ENCODE assay signal across 9 mouse cellular contexts in genomic region chr12:86831591-86832550, GRCm38 (mm10). TPM values are rescaled to one million over a fixed set of nuclear protein-coding genes. Genes with fewer than 3 reads are reported as not detected.
DNase-seq lines count a peak whose midpoint lies in the region; ATAC-seq and TF ChIP-seq lines count a peak whose summit lies in the region.
"Had no signal": no experiment of that assay in that cellular context is flagged by ENCODE, and none has a peak within 500 bp of the region (broad histone marks: within the 10 kb centered on the region; RNA-seq: fewer than 3 reads in every experiment).

No protein-coding gene starts in this region.

- H3K27ac ChIP-seq in cerebellum, adult 2 months (ENCODE audit: insufficient read depth, low read length), result no peak overlapping the region
- peak overlapping the region; percentile 71 for H3K27ac ChIP-seq in hindbrain, embryonic 15.5 days (replicated peaks)
- H3K27ac ChIP-seq in limb, embryonic 14.5 days (replicated peaks; ENCODE audit: low read depth, low read length), result no peak overlapping the region
- H3K27ac ChIP-seq in midbrain, embryonic 11.5 days (ENCODE audit: low read depth, low read length), result peak overlapping the region; percentile 41; the same call in 1 of the 2 replicates
- H3K27ac ChIP-seq in stomach, embryonic 16.5 days (ENCODE audit: low read length), result peak overlapping the region; percentile 88

- no peak overlapping the region for H3K4me3 ChIP-seq in cerebellum, adult 2 months (replicated peaks; ENCODE audit: insufficient read depth, low read depth, low read length)
- no peak overlapping the region for H3K4me3 ChIP-seq in hindbrain, embryonic 15.5 days
- H3K4me3 ChIP-seq in limb, embryonic 14.5 days (replicated peaks; ENCODE audit: low read length), result no peak overlapping the region
- H3K4me3 ChIP-seq in midbrain, embryonic 11.5 days (ENCODE audit: low read depth, low read length), result no peak overlapping the region
- H3K4me3 ChIP-seq in stomach, embryonic 16.5 days (replicated peaks; ENCODE audit: low read length), result no peak overlapping the region

- no peaks in the 10 kb centered on the region for H3K36me3 ChIP-seq in hindbrain, embryonic 15.5 days
- H3K36me3 ChIP-seq in limb, embryonic 14.5 days (ENCODE audit: control insufficient read depth, insufficient read depth, low read length), result no peaks in the 10 kb centered on the region
- H3K36me3 ChIP-seq in midbrain, embryonic 11.5 days (ENCODE audit: control insufficient read depth, insufficient read depth, low read length), result no peaks in the 10 kb centered on the region
- H3K36me3 ChIP-seq in stomach, embryonic 16.5 days (ENCODE audit: control insufficient read depth, insufficient read depth, low read length), result no peaks in the 10 kb centered on the region

- DNase-seq in layer of hippocampus, adult 9-11 months, result peak; percentile 74
- DNase-seq in layer of hippocampus, postnatal 14 days (ENCODE audit: low spot score in 2 of 2), result no peak
- DNase-seq in cerebellum, adult 2 months, result peak; percentile 54 to 56
- DNase-seq in forelimb bud, embryonic 11.5 days (ENCODE audit: low read depth, low spot score), result peak; percentile 59
- peak; percentile 58 for DNase-seq in limb, embryonic 14.5 days (ENCODE audit: low spot score)
- peak; percentile 94 for DNase-seq in midbrain, embryonic 11.5 days (ENCODE audit: low spot score, missing footprints)

- H3K4me1 ChIP-seq in cerebellum, adult 2 months (ENCODE audit: control insufficient read depth, insufficient read depth, low read length), result peaks cover 19% of the 10 kb centered on the region
- H3K4me1 ChIP-seq in hindbrain, embryonic 15.5 days (replicated peaks), result peaks cover 47% of the 10 kb centered on the region
- H3K4me1 ChIP-seq in limb, embryonic 14.5 days (ENCODE audit: control insufficient read depth, insufficient read depth, low read length), result peaks cover 34% of the 10 kb centered on the region
- H3K4me1 ChIP-seq in midbrain, embryonic 11.5 days (ENCODE audit: control insufficient read depth, insufficient read depth, low read length), result peaks cover 27% of the 10 kb centered on the region
- peaks cover 43% of the 10 kb centered on the region for H3K4me1 ChIP-seq in stomach, embryonic 16.5 days (ENCODE audit: control insufficient read depth, insufficient read depth, low read length)

- H3K9me3 ChIP-seq in hindbrain, embryonic 15.5 days, result no peaks in the 10 kb centered on the region
- no peaks in the 10 kb centered on the region for H3K9me3 ChIP-seq in limb, embryonic 14.5 days (ENCODE audit: control insufficient read depth, low read length)
- H3K9me3 ChIP-seq in midbrain, embryonic 11.5 days (ENCODE audit: control insufficient read depth, low read length), result no peaks in the 10 kb centered on the region
- H3K9me3 ChIP-seq in stomach, embryonic 16.5 days (replicated peaks; ENCODE audit: control insufficient read depth, low read length), result no peaks in the 10 kb centered on the region

- no peak for TF ChIP-seq POLR2A in cerebellum, adult 2 months (IDR thresholded peaks at IDR 0.05; ENCODE audit: borderline replicate concordance, insufficient read depth, low read length)
- TF ChIP-seq POLR2A in limb, embryonic 14.5 days (IDR thresholded peaks at IDR 0.05; ENCODE audit: borderline replicate concordance, extremely low read depth, insufficient read depth, insufficient read length), result no peak

- no peak for TF ChIP-seq CTCF in cerebellum, adult 2 months (IDR thresholded peaks at IDR 0.05; ENCODE audit: borderline replicate concordance, insufficient read depth, low read depth, low read length)

- ATAC-seq in hindbrain, embryonic 15.5 days (ENCODE audit: low FRiP score, low read depth), result peak; percentile 75
- ATAC-seq in limb, embryonic 14.5 days (ENCODE audit: low FRiP score, low read depth), result 0 out of 2 replicates have a peak, but pooled peaks have one; percentile 24
- ATAC-seq in midbrain, embryonic 11.5 days (ENCODE audit: low FRiP score), result peak; percentile 68
- 0 out of 2 replicates have a peak, but pooled peaks have one; percentile 5 for ATAC-seq in stomach, embryonic 16.5 days (ENCODE audit: insufficient read depth, low FRiP score)
- ATAC-seq: Patski had no signal

- WGBS in cerebellum, adult 2 months, result 34% methylated on average over 32 of the region's 32 CpGs
- WGBS in hindbrain, embryonic 15.5 days, result 19% methylated on average over 32 of the region's 32 CpGs
- 27% methylated on average over 32 of the region's 32 CpGs for WGBS in limb, embryonic 14.5 days
- WGBS in midbrain, embryonic 11.5 days, result 30% methylated on average over 32 of the region's 32 CpGs
- 29% methylated on average over 32 of the region's 32 CpGs for WGBS in stomach, embryonic 16.5 days

- H3K27me3 ChIP-seq in cerebellum, adult 2 months (ENCODE audit: control insufficient read depth, insufficient read depth, low read length), result no peaks in the 10 kb centered on the region
- H3K27me3 ChIP-seq in hindbrain, embryonic 15.5 days, result no peaks in the 10 kb centered on the region
- H3K27me3 ChIP-seq in limb, embryonic 14.5 days (ENCODE audit: control insufficient read depth, insufficient read depth, low read length), result no peaks in the 10 kb centered on the region
- H3K27me3 ChIP-seq in midbrain, embryonic 11.5 days (ENCODE audit: control insufficient read depth, insufficient read depth, low read length), result no peaks in the 10 kb centered on the region; the same call in 1 of the 2 replicates
- no peaks in the 10 kb centered on the region for H3K27me3 ChIP-seq in stomach, embryonic 16.5 days (ENCODE audit: control insufficient read depth, insufficient read depth, low read length)
- H3K27me3 ChIP-seq: Patski had no signal

- peak overlapping the region; percentile 46 for H3K4me2 ChIP-seq in hindbrain, embryonic 15.5 days
- H3K4me2 ChIP-seq in limb, embryonic 14.5 days (replicated peaks; ENCODE audit: low read depth, low read length, severe bottlenecking), result peak overlapping the region; percentile 34
- peak overlapping the region; percentile 42 for H3K4me2 ChIP-seq in midbrain, embryonic 11.5 days
- peak overlapping the region; percentile 49 for H3K4me2 ChIP-seq in stomach, embryonic 16.5 days (ENCODE audit: low read depth, low read length)

- H3K9ac ChIP-seq in hindbrain, embryonic 15.5 days, result peak overlapping the region; percentile 8; the same call in 1 of the 2 replicates
- H3K9ac ChIP-seq in limb, embryonic 14.5 days (ENCODE audit: low read depth, low read length, severe bottlenecking), result peak overlapping the region; percentile 45
- peak overlapping the region; percentile 56 for H3K9ac ChIP-seq in midbrain, embryonic 11.5 days (ENCODE audit: low read length)
- peak overlapping the region; percentile 70 for H3K9ac ChIP-seq in stomach, embryonic 16.5 days (ENCODE audit: low read length)

RNA-seq across cellular contexts. Expression of gene Irf2bpl, which starts 52.7 kb away (rescaled TPM):
- 10 to 100 TPM; 64.9 to 65.1 TPM for total RNA-seq in layer of hippocampus, postnatal 14 days (2021)
- 48.6 and 53.9 TPM in 2 replicates for polyA plus RNA-seq in cerebellum, adult 2 months (2012; rRNA removed)
- polyA plus RNA-seq in hindbrain, embryonic 15.5 days (2015; fragmentation: Nextera tagmentation; extraction: Ambion mirVana), result 72.9 and 87.3 TPM in 2 replicates
- 37.1 and 50.8 TPM in 2 replicates for polyA plus RNA-seq in limb, embryonic 14.5 days (2012; rRNA removed)
- polyA plus RNA-seq in limb, embryonic 14.5 days (2014; fragmentation: Nextera tagmentation; extraction: Ambion mirVana), result 33.9 and 37.0 TPM in 2 replicates
- polyA plus RNA-seq in midbrain, embryonic 11.5 days (2014; fragmentation: Nextera tagmentation; extraction: Ambion mirVana), result 24.4 and 26.4 TPM in 2 replicates
- 10.1 and 11.7 TPM in 2 replicates for polyA plus RNA-seq in stomach, embryonic 16.5 days (2015; fragmentation: Nextera tagmentation; extraction: Ambion mirVana)

Comparison
In these comparisons a context has a peak if more than half of its experiments do, and no peak if none do; other contexts are left out.
1. DNase-seq: peak in layer of hippocampus, adult 9-11 months (single experiment), cerebellum, adult 2 months (2 of 2), forelimb bud, embryonic 11.5 days (single experiment), limb, embryonic 14.5 days (single experiment) and midbrain, embryonic 11.5 days (single experiment); none in layer of hippocampus, postnatal 14 days (0 of 2).
2. H3K27ac ChIP-seq: peak in hindbrain, embryonic 15.5 days (single experiment), midbrain, embryonic 11.5 days (single experiment) and stomach, embryonic 16.5 days (single experiment); none in cerebellum, adult 2 months (single experiment) and limb, embryonic 14.5 days (single experiment).
3. ATAC-seq: peak in every context shown above with its lines; median percentile 75 in hindbrain, embryonic 15.5 days; 68 in midbrain, embryonic 11.5 days; 24 in limb, embryonic 14.5 days; 5 in stomach, embryonic 16.5 days.
4. H3K9ac ChIP-seq: peak in every context shown above with its lines; median percentile 70 in stomach, embryonic 16.5 days; 56 in midbrain, embryonic 11.5 days; 45 in limb, embryonic 14.5 days; 8 in hindbrain, embryonic 15.5 days.
5. Peak in every context shown above with its lines, with median percentiles within 50 percentile points of each other: H3K4me2 ChIP-seq.